Mouse (Mus musculus) CD4-positive, CD25-positive, alpha-beta regulatory T cell, adult 4 months (primary cell): ENCODE measurements at regions not wholly inside any gene's neighbourhood (a gene's known extent, or its start where the extent isn't known, plus 50 kb on each side); places are given as distances from the start of the nearest gene placed in this dataset.

Experiments
- ATAC-seq: one replicate; pipeline ENCODE4 v1.8.0; 2017

DNA sequence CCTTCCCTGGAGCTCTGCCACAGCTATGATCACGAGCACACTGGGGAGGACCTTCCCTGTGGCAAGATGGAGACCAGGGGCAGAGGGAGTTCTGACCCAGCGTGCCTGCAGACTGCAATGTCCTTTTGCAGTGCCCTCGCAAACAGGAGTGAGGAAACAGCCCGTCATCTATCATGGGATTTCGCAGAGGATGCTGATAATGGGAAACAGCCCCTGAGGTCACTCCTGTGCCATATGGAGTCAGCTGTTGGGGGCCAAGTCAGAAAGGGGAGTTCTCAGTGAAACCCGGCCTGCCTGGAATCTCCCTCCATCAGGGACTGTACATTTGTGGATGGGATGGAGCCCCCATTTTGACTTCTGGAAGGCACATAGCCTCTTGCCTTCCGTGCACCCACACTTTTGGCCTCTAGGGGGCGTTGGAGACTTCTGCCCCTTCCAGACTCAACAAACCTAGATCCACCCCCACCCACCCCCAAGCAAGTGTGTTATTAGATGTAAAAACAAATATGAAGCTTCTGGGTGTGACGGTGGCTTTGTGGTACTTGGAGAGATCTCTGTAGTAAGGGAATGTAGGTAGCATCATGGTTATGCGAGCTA is 98.1 kb downstream of the Kdr start:
- no peak for ATAC-seq

GRCm38 (mm10) chr5:75878361-75878760 is 99.9 kb downstream of the Kdr start:
- ATAC-seq: no peak

DNA sequence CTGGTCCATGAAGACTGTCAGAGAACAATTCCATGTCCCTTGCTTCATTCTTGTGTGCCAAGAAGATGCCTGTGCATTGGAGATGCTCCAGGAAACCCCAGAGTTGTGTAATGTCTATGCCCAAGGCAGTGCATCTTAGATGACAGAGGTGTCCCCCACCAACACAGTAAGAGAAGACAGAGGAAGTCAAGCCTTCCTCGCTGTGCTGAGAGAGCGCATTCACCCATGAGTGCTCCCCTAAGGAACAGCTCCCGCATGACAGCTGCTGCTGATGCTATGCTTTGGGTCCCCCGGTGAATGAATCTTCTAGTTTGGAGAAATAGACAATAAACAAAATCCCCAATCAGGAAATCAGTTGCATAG is 100.7 kb downstream of the Kdr start:
- no peak for ATAC-seq

DNA sequence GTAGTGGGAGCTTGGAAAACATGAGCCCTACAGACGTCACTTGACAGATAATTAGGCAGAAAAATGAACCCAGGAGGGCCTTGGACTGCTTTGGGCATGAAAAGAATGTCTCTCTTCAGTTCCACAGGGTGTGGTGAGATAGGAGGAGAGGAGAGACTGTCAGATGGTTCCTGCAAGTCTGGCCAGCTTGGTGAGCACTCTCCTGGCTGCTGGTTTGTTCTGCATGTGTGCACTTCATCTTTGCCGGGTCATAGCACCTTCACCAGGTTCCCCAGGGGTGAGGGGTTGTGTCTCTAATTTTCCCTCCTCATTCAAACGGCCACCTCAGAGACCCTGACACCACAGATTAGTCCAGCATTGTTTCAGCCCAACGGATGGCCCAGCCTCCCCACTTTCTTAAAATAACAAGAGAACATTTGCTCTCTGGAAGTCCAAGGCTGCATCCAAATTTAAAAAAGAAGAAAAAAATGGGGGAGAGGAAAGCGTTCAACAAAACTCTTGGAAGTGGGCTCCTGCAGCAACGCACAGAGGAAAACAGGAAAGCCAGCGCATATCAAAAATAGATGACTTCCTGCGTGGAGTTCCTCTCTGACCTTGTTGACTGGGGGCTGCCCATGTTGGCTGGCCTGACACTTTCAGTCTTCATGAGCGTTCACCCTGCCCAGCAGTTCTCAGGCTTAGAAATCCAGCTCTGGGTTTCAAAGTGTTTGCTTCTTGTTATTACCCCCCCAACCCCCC is 101.2 kb downstream of the Kdr start:
- no peak for ATAC-seq

DNA sequence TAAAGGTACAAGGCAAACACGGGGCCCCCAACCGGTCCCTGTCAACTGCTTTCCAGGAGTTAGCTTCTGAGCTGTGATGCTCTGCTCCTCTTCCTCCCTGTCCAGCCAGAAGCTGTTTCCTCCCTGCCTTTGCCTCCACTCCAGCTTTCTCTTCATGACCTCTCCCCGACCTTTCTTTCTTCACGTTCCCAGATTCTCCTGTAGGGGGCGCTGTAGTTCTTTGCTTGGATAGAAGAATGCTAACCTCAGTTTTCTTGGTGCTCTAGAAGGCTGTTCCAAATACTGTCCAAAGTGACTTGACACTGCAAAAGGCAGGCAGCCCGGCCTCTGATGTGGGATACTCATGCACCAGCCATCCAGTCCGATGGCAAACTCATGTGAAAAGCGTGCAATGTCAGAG is 107.1 kb downstream of the Kdr start:
- peak; percentile 39 for ATAC-seq

DNA sequence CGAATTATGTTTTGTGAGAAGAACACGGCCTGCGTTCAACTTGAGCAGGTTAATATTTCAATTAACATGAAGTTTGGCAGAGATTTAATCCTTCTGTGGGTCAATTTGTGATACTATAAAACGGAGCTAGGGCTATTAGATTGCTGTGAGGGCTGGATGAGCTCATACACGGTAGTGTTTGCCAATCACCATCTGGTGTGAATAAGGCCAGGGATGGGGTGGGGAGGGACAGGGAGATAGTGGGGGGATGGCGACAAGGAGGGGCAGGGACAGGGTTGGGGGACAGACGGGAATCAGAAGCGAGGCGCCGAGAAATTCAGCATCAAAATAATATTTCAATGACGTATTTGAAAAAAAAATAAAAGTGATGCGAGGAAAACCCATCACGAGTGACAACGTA is 107.6 kb downstream of the Kdr start:
- ATAC-seq: no peak

- no peak for ATAC-seq
Measured at GRCm38 (mm10) chr5:75869535-75869934, 108.7 kb downstream of the Kdr start.

GRCm38 (mm10) chr5:75865096-75865495 is 113.2 kb downstream of the Kdr start:
- ATAC-seq: no peak

- ATAC-seq: no peak
Measured at GRCm38 (mm10) chr5:75863358-75863757, 114.9 kb downstream of the Kdr start.

GRCm38 (mm10) chr5:75862630-75862991 is 115.6 kb downstream of the Kdr start:
- no peak for ATAC-seq

DNA sequence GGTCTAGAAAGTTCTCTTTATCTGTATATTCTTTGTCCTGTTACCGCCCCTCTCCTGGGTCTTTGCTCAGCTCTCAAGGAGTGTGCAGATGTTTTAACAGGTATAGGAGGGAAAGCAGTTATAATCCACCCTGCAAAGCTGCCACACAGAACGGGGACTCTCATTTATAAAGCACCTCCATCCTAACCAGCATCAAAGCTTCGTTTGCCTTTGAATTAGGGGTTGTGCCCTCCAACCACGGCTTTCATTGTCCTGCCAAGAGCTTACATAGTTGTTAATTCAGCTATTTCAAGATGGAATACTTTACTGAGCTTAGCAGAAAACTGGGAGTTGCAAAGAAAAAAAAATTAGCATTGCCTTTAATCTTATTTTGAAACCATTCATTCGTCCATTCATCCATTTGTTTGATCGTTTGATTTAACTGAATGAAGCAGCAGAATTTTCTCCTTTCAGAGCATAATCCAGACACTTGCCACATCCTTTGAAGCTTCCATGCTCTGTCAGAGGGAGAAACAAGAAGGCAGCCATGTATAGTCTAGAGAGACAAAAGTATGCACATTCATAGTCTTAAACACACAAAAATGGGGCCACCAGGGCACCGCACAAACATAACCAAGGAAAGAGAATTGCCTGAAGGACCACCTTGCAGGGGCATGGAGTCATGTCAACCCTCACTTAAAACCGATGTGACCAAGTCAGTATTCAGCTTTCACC is 116.2 kb downstream of the Kdr start:
- ATAC-seq: no peak

DNA sequence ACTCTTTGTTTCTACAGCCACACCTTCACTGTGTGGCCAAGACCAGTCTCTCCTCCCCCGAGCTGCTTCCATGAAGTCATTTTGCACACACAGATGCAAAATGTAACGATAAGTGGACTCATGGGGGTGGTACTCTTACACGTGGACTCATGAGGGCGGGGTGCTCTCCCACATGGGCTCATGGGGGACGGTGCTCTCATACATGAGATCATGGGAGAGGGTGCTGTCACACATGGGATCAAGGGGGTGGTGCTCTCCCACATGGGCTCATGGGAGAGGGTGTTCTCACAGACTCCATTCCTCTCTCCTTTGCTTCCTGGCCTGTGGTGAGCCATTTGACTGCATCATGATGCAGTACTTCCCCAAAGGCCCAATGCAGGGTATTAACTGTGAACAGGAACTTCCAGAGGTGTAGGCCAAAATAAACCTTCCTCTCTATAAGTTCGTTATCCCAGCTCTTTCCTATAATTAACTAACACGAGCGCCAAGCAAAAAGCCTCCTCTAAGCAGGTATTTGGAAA is 118.9 kb downstream of the Kdr start:
- no peak for ATAC-seq

DNA sequence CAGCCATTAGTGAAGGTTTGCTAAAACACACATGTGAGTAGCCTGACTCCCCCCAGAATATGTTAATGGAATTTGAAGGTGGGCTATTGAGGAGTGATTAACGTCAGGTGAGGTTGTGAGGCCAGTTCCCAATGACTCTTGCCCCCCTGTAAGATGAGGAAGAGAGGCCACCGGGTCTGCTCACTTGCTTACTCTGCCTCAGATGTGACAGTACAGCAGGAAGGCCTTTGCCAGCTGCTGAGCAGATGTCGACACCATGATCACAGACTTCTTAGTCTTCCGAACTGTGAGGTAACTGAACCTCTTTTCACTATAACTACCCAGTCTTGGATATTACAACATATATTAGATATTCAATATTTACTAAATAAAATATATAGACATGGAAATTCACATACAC is 127.4 kb downstream of the Kdr start:
- no peak for ATAC-seq

- ATAC-seq: no peak
Measured at GRCm38 (mm10) chr5:75847966-75848365, 130.3 kb downstream of the Kdr start.

DNA sequence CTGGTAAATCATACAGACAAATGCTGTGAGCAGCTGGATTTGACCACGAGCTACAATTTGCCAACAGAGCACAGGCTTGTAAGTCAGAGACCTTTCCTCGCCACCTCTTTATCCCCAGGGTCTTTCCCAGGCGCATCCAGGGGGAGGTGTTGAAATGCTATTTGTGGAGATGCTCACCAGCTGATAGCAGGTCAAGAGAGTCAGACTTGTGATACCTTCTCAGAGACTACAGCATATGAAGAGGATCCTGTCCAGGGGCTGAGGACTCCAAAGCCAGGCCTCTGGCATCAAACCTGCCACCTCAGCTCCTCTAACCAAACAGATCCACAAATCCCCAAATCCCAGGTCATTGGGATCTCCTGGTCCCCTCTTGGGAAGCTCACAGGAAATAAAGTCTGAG is 130.9 kb downstream of the Kdr start:
- no peak for ATAC-seq

- ATAC-seq: no peak
Measured at GRCm38 (mm10) chr5:75846016-75846415, 132.2 kb downstream of the Kdr start.

DNA sequence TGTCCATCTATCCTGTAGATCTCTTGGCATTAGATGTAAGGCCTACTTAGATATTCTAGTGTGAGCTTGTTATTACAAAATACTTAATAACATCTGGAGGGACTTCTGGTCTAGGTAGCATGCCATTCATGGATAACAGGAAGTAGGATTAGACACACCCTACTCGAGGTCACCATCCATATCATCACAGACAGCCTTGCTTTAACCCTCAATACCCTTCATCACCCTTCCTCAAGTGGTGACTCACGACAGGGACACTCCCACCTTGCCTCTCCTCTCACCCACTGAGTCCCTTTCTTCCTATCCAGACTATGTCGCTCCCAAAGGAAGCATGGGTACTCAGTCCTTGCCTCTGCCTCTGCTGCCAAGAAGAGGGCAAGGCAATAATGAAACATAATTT is 134.5 kb downstream of the Kdr start:
- no peak for ATAC-seq

- ATAC-seq: no peak
Measured at GRCm38 (mm10) chr5:75840421-75840820, 137.8 kb downstream of the Kdr start.

DNA sequence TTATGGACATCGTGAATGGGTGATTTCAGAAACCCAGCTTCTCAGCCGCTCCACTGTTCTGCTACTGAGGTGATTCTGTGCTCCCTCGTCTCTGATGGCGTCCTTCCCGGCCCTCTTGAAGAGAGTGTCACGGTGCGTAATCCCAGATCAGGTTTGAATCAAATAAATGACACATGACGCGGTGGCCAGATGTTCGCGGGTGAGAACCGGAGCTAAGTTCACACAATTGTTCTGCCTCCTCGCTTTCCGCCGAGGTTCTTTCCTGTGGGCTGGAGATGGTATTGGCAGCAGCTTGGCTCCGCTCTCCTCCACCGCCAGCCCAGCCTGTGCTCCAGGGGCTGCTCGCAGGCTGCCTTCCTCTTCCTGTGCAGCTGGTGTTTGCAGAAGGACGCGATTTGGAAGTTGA is 142.7 kb downstream of the Kdr start:
- peak; percentile 32 for ATAC-seq

- ATAC-seq: no peak
Measured at GRCm38 (mm10) chr5:75834766-75835555, 143.3 kb downstream of the Kdr start.

DNA sequence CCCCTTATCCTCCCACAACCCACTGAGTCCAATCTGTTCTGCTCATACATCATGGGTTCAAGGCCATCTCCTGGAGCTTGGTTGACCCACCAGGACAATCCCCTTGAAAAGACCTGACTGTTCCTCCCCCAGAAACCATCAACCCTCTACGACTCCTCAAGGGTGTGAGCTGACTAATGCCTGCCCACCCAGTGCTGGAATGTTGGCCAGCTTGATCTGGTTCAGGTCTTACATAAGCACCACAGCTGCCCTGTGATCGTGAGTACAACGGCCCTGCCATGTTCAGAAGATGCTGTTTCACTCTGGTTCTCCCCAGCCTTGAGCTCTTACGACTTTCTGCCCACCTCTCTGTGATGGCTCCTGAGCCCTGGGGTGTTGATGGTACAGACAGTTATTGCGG is 145.9 kb downstream of the Kdr start:
- no peak for ATAC-seq

GRCm38 (mm10) chr5:75829850-75830625 is 148.2 kb downstream of the Kdr start:
- ATAC-seq: no peak
